Mouse (Mus musculus) forebrain, embryonic 14.5 days (tissue): ENCODE results near the gene Tmem38b. TPM values are rescaled to one million over a fixed set of nuclear protein-coding genes. Genes with fewer than 3 reads are reported as not detected.

Experiments
- ATAC-seq: fragments of 200-750 bp; cut with Nextera tagmentation; 2 replicates; pipeline ENCODE4 v1.8.0; 2017; ENCODE audit warnings: mild to moderate bottlenecking, moderate library complexity
- DNase-seq: peaks from one replicate; pipeline ENCODE4 v3.0.0-alpha.2; 2015; ENCODE audit warnings: low spot score
- H3K27ac ChIP-seq: fragments of 300-500 bp; sonication (generic); 2 replicates; pipeline ENCODE4 v1.5.1; 2014; ENCODE audit warnings: low read depth, mild to moderate bottlenecking, control low read depth, low read length, moderate library complexity
- H3K27me3 ChIP-seq: fragments of 300-500 bp; sonication (generic); replicated peaks from 2 replicates; pipeline ENCODE4 v1.6.1; 2014; ENCODE audit warnings: low read length, control low read depth, mixed read lengths; ENCODE audit not compliant: control insufficient read depth, insufficient read depth
- H3K36me3 ChIP-seq: fragments of 300-500 bp; sonication (generic); 2 replicates; pipeline ENCODE4 v1.6.1; 2014; ENCODE audit warnings: low read length, control low read depth; ENCODE audit not compliant: control insufficient read depth, insufficient read depth
- H3K4me1 ChIP-seq: fragments of 300-500 bp; sonication (generic); 2 replicates; pipeline ENCODE4 v1.6.1; 2014; ENCODE audit warnings: antibody characterized with exemption, low read length, control low read depth; ENCODE audit not compliant: control insufficient read depth, insufficient read depth
- H3K4me2 ChIP-seq: fragments of 300-500 bp; sonication (generic); 2 replicates; pipeline ENCODE4 v1.6.1; 2014; ENCODE audit warnings: mild to moderate bottlenecking, control low read depth, low read length
- H3K4me3 ChIP-seq: fragments of 300-500 bp; sonication (generic); 2 replicates; pipeline ENCODE4 v1.5.1; 2014; ENCODE audit warnings: low read depth, low read length, control low read depth
- H3K9ac ChIP-seq: fragments of 300-500 bp; sonication (generic); 2 replicates; pipeline ENCODE4 v1.6.1; 2014; ENCODE audit warnings: mild to moderate bottlenecking, low read length, control low read depth, moderate library complexity
- H3K9me3 ChIP-seq: fragments of 300-500 bp; sonication (generic); replicated peaks from 2 replicates; pipeline ENCODE4 v1.6.1; 2016; ENCODE audit warnings: low read length, control low read depth, mixed read lengths; ENCODE audit not compliant: control insufficient read depth
- WGBS: fragments of 180-500 bp; shearing (Covaris S2); extraction: QIAGEN DNeasy Blood & Tissue Kit; methylation state at CpG from one replicate; pipeline ENCODE4 v1.1.7; 2014; 5-methylcytosine and 5-hydroxymethylcytosine counted together
- polyA plus RNA-seq: library from polyadenylated mRNA; unstranded; fragments of >200 nt; fragmentation: Nextera tagmentation; extraction: Ambion mirVana; gene quantifications from 2 replicates; pipeline ENCODE4 v1.2.1, GENCODE M21; 2014

Gene Tmem38b
- polyA plus RNA-seq, 1 experiment from 2014 or later, result 7.0 TPM

- no peaks in the 10 kb centered on the region for H3K4me1 ChIP-seq
- H3K4me2 ChIP-seq, result no peak overlapping the region
- DNase-seq (no peak), ATAC-seq (no peak)
- no peaks in the 10 kb centered on the region for H3K27me3 ChIP-seq
- WGBS, result 61% methylated on average over 6 of the region's 6 CpGs
- H3K9me3 ChIP-seq, result no peaks in the 10 kb centered on the region
- no peak overlapping the region for H3K9ac ChIP-seq
- 0 out of 2 replicates have a peak, but pooled peaks cover 4% of the 10 kb centered on the region for H3K36me3 ChIP-seq
- H3K4me3 ChIP-seq, result no peak overlapping the region
- H3K27ac ChIP-seq, result no peak overlapping the region
Observed at GRCm38 (mm10) chr4:53862101-53862500, 36.3 kb downstream of the Tmem38b start.

GRCm38 (mm10) chr4:53864098-53864820, 38.4 kb downstream of the Tmem38b start:
- H3K9me3 ChIP-seq, result no peaks in the 10 kb centered on the region
- ATAC-seq (no peak), DNase-seq (no peak)
- H3K4me3 ChIP-seq, result no peak overlapping the region
- no peak overlapping the region for H3K4me2 ChIP-seq
- no peaks in the 10 kb centered on the region for H3K27me3 ChIP-seq
- H3K9ac ChIP-seq, result no peak overlapping the region
- H3K4me1 ChIP-seq, result no peaks in the 10 kb centered on the region
- 92% methylated on average over 19 of the region's 19 CpGs for WGBS
- H3K27ac ChIP-seq, result no peak overlapping the region
- H3K36me3 ChIP-seq, result 0 out of 2 replicates have a peak, but pooled peaks cover 4% of the 10 kb centered on the region

- no peaks in the 10 kb centered on the region for H3K4me1 ChIP-seq
- H3K9ac ChIP-seq, result no peak overlapping the region
- no peak for ATAC-seq
- H3K36me3 ChIP-seq, result no peaks in the 10 kb centered on the region
- no peak overlapping the region for H3K4me3 ChIP-seq
- H3K4me2 ChIP-seq, result no peak overlapping the region
- no peak overlapping the region for H3K27ac ChIP-seq
- H3K27me3 ChIP-seq, result no peaks in the 10 kb centered on the region
- H3K9me3 ChIP-seq, result no peaks in the 10 kb centered on the region; the same call in 1 of the 2 replicates
- no peak for DNase-seq
Observed at GRCm38 (mm10) chr4:53866459-53866858, 40.6 kb downstream of the Tmem38b start.

- H3K4me2 ChIP-seq, result peak overlapping the region; percentile 20; the same call in 1 of the 2 replicates
- no peak overlapping the region; the same call in 1 of the 2 replicates for H3K9ac ChIP-seq
- H3K27me3 ChIP-seq, result no peaks in the 10 kb centered on the region
- H3K27ac ChIP-seq, result no peak overlapping the region
- no peaks in the 10 kb centered on the region for H3K9me3 ChIP-seq
- ATAC-seq, result no peak
- no peaks in the 10 kb centered on the region for H3K36me3 ChIP-seq
- H3K4me1 ChIP-seq, result no peaks in the 10 kb centered on the region
- no peak overlapping the region for H3K4me3 ChIP-seq
- peak; percentile 29 for DNase-seq
- WGBS, result 51% methylated on average over 24 of the region's 24 CpGs
Observed at GRCm38 (mm10) chr4:53878542-53879417, 52.9 kb downstream of the Tmem38b start.

GRCm38 (mm10) chr4:53882921-53883682, 57.3 kb downstream of the Tmem38b start:
- Histone ChIP-seq H3K9me3 (no peaks in the 10 kb centered on the region), H3K36me3 (no peaks in the 10 kb centered on the region), H3K4me3 (no peak overlapping the region), H3K9ac (no peak overlapping the region), H3K27ac (no peak overlapping the region), H3K4me2 (no peak overlapping the region), H3K4me1 (no peaks in the 10 kb centered on the region; the same call in 1 of the 2 replicates), H3K27me3 (no peaks in the 10 kb centered on the region)
- 80% methylated on average over 17 of the region's 17 CpGs for WGBS
- no peak for DNase-seq
- ATAC-seq, result no peak

- no peak overlapping the region for H3K4me3 ChIP-seq
- H3K4me2 ChIP-seq, result no peak overlapping the region
- DNase-seq (peak; percentile 81), ATAC-seq (no peak; the same call in 1 of the 2 replicates)
- no peak overlapping the region for H3K27ac ChIP-seq
- no peak overlapping the region for H3K9ac ChIP-seq
- no peaks in the 10 kb centered on the region; the same call in 1 of the 2 replicates for H3K4me1 ChIP-seq
- H3K9me3 ChIP-seq, result no peaks in the 10 kb centered on the region
- 60% methylated on average over 14 of the region's 14 CpGs for WGBS
- H3K36me3 ChIP-seq, result no peaks in the 10 kb centered on the region
- H3K27me3 ChIP-seq, result no peaks in the 10 kb centered on the region
Observed at GRCm38 (mm10) chr4:53884351-53885245, 58.8 kb downstream of the Tmem38b start.

- no peaks in the 10 kb centered on the region for H3K36me3 ChIP-seq
- H3K9me3 ChIP-seq, result no peaks in the 10 kb centered on the region
- H3K4me1 ChIP-seq, result no peaks in the 10 kb centered on the region; the same call in 1 of the 2 replicates
- H3K27ac ChIP-seq, result no peak overlapping the region
- ATAC-seq, result no peak
- WGBS, result 53% methylated on average over 22 of the region's 22 CpGs
- no peaks in the 10 kb centered on the region for H3K27me3 ChIP-seq
- H3K9ac ChIP-seq, result peak overlapping the region; percentile 32; the same call in 1 of the 2 replicates
- DNase-seq, result peak; percentile 19
- H3K4me2 ChIP-seq, result peak overlapping the region; percentile 16; the same call in 1 of the 2 replicates
- no peak overlapping the region for H3K4me3 ChIP-seq
Observed at GRCm38 (mm10) chr4:53886342-53887088, 60.7 kb downstream of the Tmem38b start.
